Mouse (Mus musculus): ENCODE measurements around the gene Dennd2a. TPM values are rescaled to one million over a fixed set of nuclear protein-coding genes. Genes with fewer than 3 reads are reported as not detected.
"Not testable (repeated sequence)": the region's sequence is repeated elsewhere in the genome, so short reads cannot be mapped to it uniquely, and the experiment has no call there.

The Dennd2a gene
- polyA plus RNA-seq, 1 experiment from 2014 or later, result 49.3 TPM

DNA sequence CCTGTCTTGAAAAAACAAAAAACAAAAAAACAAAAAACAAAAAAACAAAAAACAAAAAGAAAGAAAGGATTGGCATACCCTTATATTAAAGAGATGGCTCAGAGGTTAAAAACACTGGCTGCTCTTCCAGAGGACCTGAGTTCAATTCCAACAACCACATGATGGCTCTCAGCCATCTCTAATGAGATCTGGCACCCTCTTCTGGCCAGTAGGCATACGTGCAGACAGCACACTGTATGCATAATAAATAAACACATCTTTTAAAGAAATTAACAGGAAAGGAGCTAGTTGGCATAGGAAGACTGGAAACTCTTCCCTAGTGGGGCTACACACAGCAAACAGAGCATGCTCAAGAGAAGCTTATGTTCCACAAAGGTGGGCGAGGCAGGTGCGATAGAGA lies 106.6 kb downstream of the Dennd2a start:
- whole genome bisulfite sequencing, result 83% methylated on average over 3 of the region's 3 CpGs
- H3K27ac ChIP-seq (ENCODE audit: low read depth, low read length), result no peak overlapping the region
- no peak overlapping the region for H3K4me2 ChIP-seq
- H3K4me1 ChIP-seq (ENCODE audit: control insufficient read depth, insufficient read depth, low read length), result no peaks in the 10 kb centered on the region; the same call in 1 of the 2 replicates
- H3K4me3 ChIP-seq (ENCODE audit: low read depth, low read length), result no peak overlapping the region
- DNase-seq (ENCODE audit: low spot score, missing footprints), result no peak
- H3K27me3 ChIP-seq (ENCODE audit: control insufficient read depth, insufficient read depth, low read length), result no peaks in the 10 kb centered on the region
- no peak overlapping the region for H3K9ac ChIP-seq (ENCODE audit: low read length)
- ATAC-seq (ENCODE audit: low FRiP score), result no peak
- H3K36me3 ChIP-seq (ENCODE audit: control insufficient read depth, insufficient read depth, low read length), result no peaks in the 10 kb centered on the region
- H3K9me3 ChIP-seq (ENCODE audit: control insufficient read depth, low read length), result no peaks in the 10 kb centered on the region

DNA sequence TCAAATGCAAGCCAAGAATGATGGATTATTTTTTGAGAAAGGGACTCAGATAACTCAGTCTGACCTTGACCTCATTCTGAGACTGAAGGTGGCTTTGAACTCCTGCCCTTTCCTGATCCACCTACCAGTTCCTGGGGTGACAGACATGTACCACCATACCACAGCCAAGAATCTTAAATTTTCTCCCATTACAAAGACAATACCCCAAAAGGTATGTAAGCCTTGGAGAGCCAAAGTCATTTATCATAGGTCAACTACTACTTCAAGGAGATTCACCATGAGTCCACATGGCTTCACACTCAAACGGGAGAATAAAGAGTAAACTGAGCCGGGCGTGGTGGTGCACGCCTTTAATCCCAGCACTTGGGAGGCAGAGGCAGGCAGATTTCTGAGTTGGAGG lies 107.1 kb downstream of the Dennd2a start:
- no peaks in the 10 kb centered on the region for H3K36me3 ChIP-seq (ENCODE audit: control insufficient read depth, insufficient read depth, low read length)
- no peak overlapping the region for H3K27ac ChIP-seq (ENCODE audit: low read depth, low read length)
- peaks cover 3% of the 10 kb centered on the region; the same call in 1 of the 2 replicates for H3K4me1 ChIP-seq (ENCODE audit: control insufficient read depth, insufficient read depth, low read length)
- H3K9ac ChIP-seq (ENCODE audit: low read length), result no peak overlapping the region
- H3K4me3 ChIP-seq (ENCODE audit: low read depth, low read length), result no peak overlapping the region
- ATAC-seq (ENCODE audit: low FRiP score) (no peak), DNase-seq (ENCODE audit: low spot score, missing footprints) (no peak)
- H3K9me3 ChIP-seq (ENCODE audit: control insufficient read depth, low read length), result no peaks in the 10 kb centered on the region
- H3K4me2 ChIP-seq, result no peak overlapping the region
- 88% methylated on average over 4 of the region's 4 CpGs for WGBS
- no peaks in the 10 kb centered on the region for H3K27me3 ChIP-seq (ENCODE audit: control insufficient read depth, insufficient read depth, low read length)

DNA sequence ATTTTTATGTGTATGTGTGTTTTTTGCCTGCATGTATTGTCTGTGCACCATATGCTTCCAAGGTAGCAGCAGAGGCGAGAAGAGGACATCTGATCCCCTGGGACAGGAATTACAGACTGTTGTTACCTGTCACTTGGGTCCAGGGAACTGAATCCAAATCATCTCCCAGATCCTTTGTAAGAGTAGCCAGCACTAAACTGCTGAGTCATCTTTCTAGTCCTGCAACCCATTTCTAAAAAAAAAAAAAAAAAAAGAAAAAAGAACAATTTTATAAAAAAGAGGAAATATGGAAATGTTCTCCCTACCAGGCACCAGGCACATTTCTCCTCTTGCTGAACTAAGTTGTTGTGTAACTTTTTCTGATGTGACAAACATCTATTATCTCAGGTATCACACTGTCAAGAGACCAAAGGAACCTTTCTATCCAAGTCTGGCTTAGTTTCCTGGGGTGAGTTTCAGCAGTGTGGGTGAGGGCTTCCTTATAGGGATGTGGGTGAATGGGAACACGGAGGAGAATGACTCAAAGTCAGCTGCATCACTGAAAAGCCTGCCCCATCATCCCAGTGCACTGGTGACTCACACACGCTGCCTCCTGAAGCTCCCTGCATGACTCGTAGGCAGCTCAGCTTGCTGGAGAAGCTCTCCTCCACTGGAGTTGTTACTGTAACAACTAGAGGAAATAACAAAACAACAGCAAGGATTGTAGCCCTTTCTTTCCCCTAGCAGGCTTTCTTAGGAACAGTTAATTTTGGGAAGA lies 110.1 kb downstream of the Dennd2a start:
- Histone ChIP-seq H3K4me2 (no peak overlapping the region), H3K9me3 (ENCODE audit: control insufficient read depth, low read length) (no peaks in the 10 kb centered on the region), H3K36me3 (ENCODE audit: control insufficient read depth, insufficient read depth, low read length) (no peaks in the 10 kb centered on the region), H3K4me1 (ENCODE audit: control insufficient read depth, insufficient read depth, low read length) (peaks cover 3% of the 10 kb centered on the region; the same call in 1 of the 2 replicates), H3K27me3 (ENCODE audit: control insufficient read depth, insufficient read depth, low read length) (no peaks in the 10 kb centered on the region), H3K27ac (ENCODE audit: low read depth, low read length) (no peak overlapping the region), H3K4me3 (ENCODE audit: low read depth, low read length) (no peak overlapping the region), H3K9ac (ENCODE audit: low read length) (no peak overlapping the region)
- no peak for ATAC-seq (ENCODE audit: low FRiP score)
- 48% methylated on average over 4 of the region's 4 CpGs for WGBS
- DNase-seq (ENCODE audit: low spot score, missing footprints), result no peak

DNA sequence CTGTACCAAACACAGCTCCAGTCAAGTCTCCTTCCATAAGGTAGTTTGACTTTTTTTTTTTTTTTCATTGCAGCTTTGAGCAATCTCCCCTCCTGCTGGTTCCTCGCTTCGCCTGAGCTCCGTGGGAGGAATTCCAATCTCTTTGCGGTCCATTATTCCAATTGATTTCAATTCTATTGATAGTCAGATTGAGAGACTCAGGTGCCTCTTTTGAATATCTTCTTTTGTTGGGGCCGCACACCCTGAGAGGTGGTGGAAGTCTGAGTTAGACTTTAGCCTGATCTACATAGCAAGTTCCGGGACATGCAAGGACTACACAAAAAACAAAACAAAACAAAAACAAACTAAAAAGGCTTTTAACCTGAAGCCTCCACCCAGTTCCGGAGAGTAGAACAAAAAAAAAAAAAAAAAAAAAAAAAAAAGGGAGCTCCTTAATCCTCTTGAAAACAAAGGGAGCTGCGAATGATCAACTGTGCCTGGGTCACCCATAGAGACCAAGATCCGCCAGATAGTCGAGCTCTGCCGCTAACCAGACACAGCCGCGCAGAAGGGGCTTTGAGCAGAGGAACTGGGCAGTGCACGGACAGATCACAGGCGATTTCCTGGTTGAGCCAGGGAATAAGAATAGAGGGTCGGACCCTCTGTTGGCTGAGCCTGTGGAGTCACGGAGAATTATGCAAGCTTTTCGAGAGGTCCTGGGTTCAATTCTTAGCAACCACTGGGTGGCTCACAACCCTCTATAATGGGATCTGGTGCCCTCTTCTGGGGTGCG lies 111.7 kb downstream of the Dennd2a start:
- peaks cover 3% of the 10 kb centered on the region; the same call in 1 of the 2 replicates for H3K4me1 ChIP-seq (ENCODE audit: control insufficient read depth, insufficient read depth, low read length)
- H3K36me3 ChIP-seq (ENCODE audit: control insufficient read depth, insufficient read depth, low read length), result no peaks in the 10 kb centered on the region
- ATAC-seq (ENCODE audit: low FRiP score) (peak; percentile 38), DNase-seq (ENCODE audit: low spot score, missing footprints) (peak; percentile 90)
- peak overlapping the region; percentile 24; the same call in 1 of the 2 replicates for H3K4me2 ChIP-seq
- no peak overlapping the region for H3K4me3 ChIP-seq (ENCODE audit: low read depth, low read length)
- WGBS, result 3% methylated on average over 19 of the region's 19 CpGs
- no peaks in the 10 kb centered on the region for H3K9me3 ChIP-seq (ENCODE audit: control insufficient read depth, low read length)
- H3K9ac ChIP-seq (ENCODE audit: low read length), result 0 out of 2 replicates have a peak overlapping the region, but pooled peaks have one; percentile 10
- no peak overlapping the region for H3K27ac ChIP-seq (ENCODE audit: low read depth, low read length)
- no peaks in the 10 kb centered on the region for H3K27me3 ChIP-seq (ENCODE audit: control insufficient read depth, insufficient read depth, low read length)

DNA sequence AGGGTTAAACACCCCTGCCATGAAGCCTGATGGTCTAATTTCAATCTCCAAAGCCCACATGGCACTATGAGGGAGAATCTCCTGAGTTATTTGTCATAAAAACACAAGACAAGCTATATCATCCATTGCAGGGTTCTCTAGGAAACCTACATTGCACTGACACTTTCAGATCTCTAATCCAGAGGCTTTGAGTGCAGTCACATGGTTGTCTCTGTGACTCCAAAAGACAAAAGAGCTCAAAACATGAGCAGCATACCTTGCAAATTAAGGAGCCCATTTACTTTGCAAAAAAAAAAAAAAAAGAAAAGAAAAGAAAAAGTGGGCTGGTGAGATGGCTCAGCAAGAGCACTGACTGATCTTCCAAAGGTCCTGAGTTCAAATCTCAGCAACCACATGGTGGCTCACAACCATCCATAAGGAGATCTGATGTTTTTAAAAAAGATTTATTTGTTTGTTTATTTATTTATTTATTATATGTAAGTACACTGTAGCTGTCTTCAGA lies 114.8 kb downstream of the Dennd2a start:
- Histone ChIP-seq H3K9me3 (ENCODE audit: control insufficient read depth, low read length) (no peaks in the 10 kb centered on the region), H3K27ac (ENCODE audit: low read depth, low read length) (no peak overlapping the region), H3K4me2 (no peak overlapping the region), H3K36me3 (ENCODE audit: control insufficient read depth, insufficient read depth, low read length) (no peaks in the 10 kb centered on the region), H3K27me3 (ENCODE audit: control insufficient read depth, insufficient read depth, low read length) (no peaks in the 10 kb centered on the region), H3K4me3 (ENCODE audit: low read depth, low read length) (no peak overlapping the region), H3K9ac (ENCODE audit: low read length) (no peak overlapping the region), H3K4me1 (ENCODE audit: control insufficient read depth, insufficient read depth, low read length) (peaks cover 3% of the 10 kb centered on the region; the same call in 1 of the 2 replicates)
- no peak for DNase-seq (ENCODE audit: low spot score, missing footprints)
- no peak for ATAC-seq (ENCODE audit: low FRiP score)

DNA sequence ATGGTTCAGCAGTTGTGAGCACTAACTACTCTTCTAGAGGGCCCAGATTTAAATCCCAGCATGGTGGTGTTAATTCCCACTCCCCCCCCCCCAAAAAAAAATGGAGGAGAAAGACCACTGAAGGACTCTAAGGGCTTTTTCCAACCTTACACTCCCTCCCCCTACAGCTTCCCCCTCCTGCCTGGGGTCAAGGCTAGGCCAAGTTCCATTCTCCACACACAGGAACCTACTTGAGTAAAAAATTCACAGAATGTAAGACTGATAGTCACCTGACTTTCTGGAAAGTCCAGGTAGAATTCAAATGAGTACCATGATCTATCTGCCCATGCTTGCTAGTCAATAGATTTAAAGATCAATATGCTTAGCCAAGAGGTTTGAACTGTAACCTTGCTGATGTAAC lies 117.5 kb downstream of the Dennd2a start:
- Histone ChIP-seq H3K4me2 (no peak overlapping the region), H3K9ac (ENCODE audit: low read length) (no peak overlapping the region), H3K9me3 (ENCODE audit: control insufficient read depth, low read length) (no peaks in the 10 kb centered on the region), H3K4me3 (ENCODE audit: low read depth, low read length) (no peak overlapping the region), H3K36me3 (ENCODE audit: control insufficient read depth, insufficient read depth, low read length) (no peaks in the 10 kb centered on the region), H3K27ac (ENCODE audit: low read depth, low read length) (no peak overlapping the region), H3K27me3 (ENCODE audit: control insufficient read depth, insufficient read depth, low read length) (no peaks in the 10 kb centered on the region), H3K4me1 (ENCODE audit: control insufficient read depth, insufficient read depth, low read length) (no peaks in the 10 kb centered on the region)
- DNase-seq (ENCODE audit: low spot score, missing footprints) (no peak), ATAC-seq (ENCODE audit: low FRiP score) (no peak)

DNA sequence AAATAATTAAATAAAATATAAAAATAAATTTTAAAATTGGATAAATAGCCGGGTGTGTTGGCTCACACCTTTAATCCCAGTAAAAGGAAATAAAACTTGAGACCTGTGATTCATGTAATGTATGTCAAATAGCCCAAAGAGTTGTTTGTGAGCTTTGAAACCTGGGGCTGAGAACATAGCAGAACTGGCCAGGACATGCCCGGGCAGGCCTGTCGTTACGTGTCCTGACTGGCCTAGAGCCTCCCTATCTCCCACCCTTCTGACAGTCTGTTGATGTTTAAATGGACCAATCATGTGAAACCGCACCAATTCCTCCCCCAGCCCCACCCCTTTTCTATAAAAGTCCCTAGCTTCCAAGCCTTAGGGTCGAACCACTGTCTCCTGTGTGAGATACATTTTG lies 120.1 kb downstream of the Dennd2a start:
- not testable (repeated sequence) for H3K4me2 ChIP-seq; DNase-seq (ENCODE audit: low spot score, missing footprints); H3K9ac ChIP-seq (ENCODE audit: low read length); H3K4me3 ChIP-seq (ENCODE audit: low read depth, low read length); H3K9me3 ChIP-seq (ENCODE audit: control insufficient read depth, low read length); H3K4me1 ChIP-seq (ENCODE audit: control insufficient read depth, insufficient read depth, low read length); H3K36me3 ChIP-seq (ENCODE audit: control insufficient read depth, insufficient read depth, low read length); ATAC-seq (ENCODE audit: low FRiP score); H3K27ac ChIP-seq (ENCODE audit: low read depth, low read length); H3K27me3 ChIP-seq (ENCODE audit: control insufficient read depth, insufficient read depth, low read length)
- 90% methylated on average over 6 of the region's 6 CpGs for WGBS

DNA sequence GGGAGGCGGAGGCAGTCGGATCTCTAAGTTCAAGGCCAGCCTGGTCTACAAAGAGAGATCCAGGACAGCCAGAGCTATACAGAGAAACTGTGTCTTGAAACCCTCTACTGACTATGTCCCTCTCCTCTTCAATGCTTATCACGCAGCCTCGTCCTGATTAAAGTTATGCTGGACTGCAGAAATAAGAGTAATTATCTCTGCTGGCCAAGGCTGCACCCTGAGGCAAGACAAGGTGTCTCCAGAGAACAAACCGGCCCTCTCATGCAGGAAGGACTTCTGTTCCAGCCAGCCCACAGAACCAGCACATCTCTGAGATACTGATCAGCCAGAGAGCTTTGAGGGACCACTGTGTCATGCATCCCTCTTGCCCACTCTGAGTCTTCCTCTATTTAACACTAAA lies 121.8 kb downstream of the Dennd2a start:
- H3K9me3 ChIP-seq (ENCODE audit: control insufficient read depth, low read length), result no peaks in the 10 kb centered on the region
- H3K27ac ChIP-seq (ENCODE audit: low read depth, low read length), result no peak overlapping the region; the same call in 1 of the 2 replicates
- WGBS, result 94% methylated on average over 5 of the region's 5 CpGs
- DNase-seq (ENCODE audit: low spot score, missing footprints) (no peak), ATAC-seq (ENCODE audit: low FRiP score) (no peak)
- no peaks in the 10 kb centered on the region for H3K4me1 ChIP-seq (ENCODE audit: control insufficient read depth, insufficient read depth, low read length)
- no peaks in the 10 kb centered on the region for H3K27me3 ChIP-seq (ENCODE audit: control insufficient read depth, insufficient read depth, low read length)
- H3K4me2 ChIP-seq, result no peak overlapping the region
- H3K4me3 ChIP-seq (ENCODE audit: low read depth, low read length), result no peak overlapping the region
- no peak overlapping the region for H3K9ac ChIP-seq (ENCODE audit: low read length)
- H3K36me3 ChIP-seq (ENCODE audit: control insufficient read depth, insufficient read depth, low read length), result no peaks in the 10 kb centered on the region

DNA sequence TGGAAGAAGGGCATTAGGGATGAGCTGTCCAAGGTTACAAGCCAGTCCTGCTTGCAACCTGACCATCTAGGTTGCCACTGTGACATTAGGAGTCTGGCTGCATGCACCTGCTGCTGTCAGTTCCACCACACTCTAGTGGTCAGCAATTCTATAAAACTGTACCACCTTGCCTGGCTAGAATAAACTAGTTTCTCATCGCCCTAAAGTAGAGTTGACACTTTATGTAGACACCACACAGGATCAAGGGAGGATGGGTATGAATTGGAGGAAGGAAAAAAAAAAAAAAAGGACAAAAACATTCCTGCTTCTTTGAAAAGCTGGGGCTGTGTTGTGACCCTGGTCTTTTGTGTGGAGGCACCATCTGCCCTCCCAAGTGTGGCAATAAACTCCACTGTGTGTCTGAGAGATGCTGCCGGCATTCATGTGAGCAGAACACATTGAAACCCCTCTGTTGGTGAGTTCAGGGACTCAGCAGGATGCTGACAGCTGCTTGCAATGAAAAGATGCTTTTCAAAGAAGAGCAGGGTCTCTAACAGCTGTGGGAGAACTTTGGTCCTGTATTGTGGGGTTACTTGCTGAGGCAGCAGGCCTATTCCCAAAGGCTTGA lies 122.7 kb downstream of the Dennd2a start:
- Histone ChIP-seq H3K9me3 (ENCODE audit: control insufficient read depth, low read length) (no peaks in the 10 kb centered on the region), H3K36me3 (ENCODE audit: control insufficient read depth, insufficient read depth, low read length) (no peaks in the 10 kb centered on the region), H3K27ac (ENCODE audit: low read depth, low read length) (peak overlapping the region; percentile 38; the same call in 1 of the 2 replicates), H3K9ac (ENCODE audit: low read length) (no peak overlapping the region), H3K4me3 (ENCODE audit: low read depth, low read length) (no peak overlapping the region), H3K4me1 (ENCODE audit: control insufficient read depth, insufficient read depth, low read length) (no peaks in the 10 kb centered on the region), H3K4me2 (no peak overlapping the region), H3K27me3 (ENCODE audit: control insufficient read depth, insufficient read depth, low read length) (no peaks in the 10 kb centered on the region)
- 24% methylated on average over 2 of the region's 2 CpGs for WGBS
- peak; percentile 85 for DNase-seq (ENCODE audit: low spot score, missing footprints)
- peak; percentile 89 for ATAC-seq (ENCODE audit: low FRiP score)
